Mouse (Mus musculus) liver, embryonic 13.5 days (tissue): ENCODE data around the gene Cdk14. TPM values are rescaled to one million over a fixed set of nuclear protein-coding genes. Genes with fewer than 3 reads are reported as not detected.

ENCODE experiments used
- ATAC-seq: fragments of 200-750 bp; cut with Nextera tagmentation; 2 replicates; pipeline ENCODE4 v1.8.0; 2017; ENCODE audit warnings: low read depth, mild to moderate bottlenecking, moderate number of reproducible peaks, moderate library complexity
- DNase-seq: peaks from one replicate; pipeline ENCODE4 v3.0.0; 2022
- H3K27ac ChIP-seq: fragments of 300-500 bp; sonication (generic); 2 replicates; pipeline ENCODE4 v1.5.1; 2015; ENCODE audit warnings: moderate library complexity, mild to moderate bottlenecking, inconsistent platforms
- H3K27me3 ChIP-seq: fragments of 300-500 bp; sonication (generic); 2 replicates; pipeline ENCODE4 v1.6.1; 2015; ENCODE audit warnings: mild to moderate bottlenecking, inconsistent platforms
- H3K36me3 ChIP-seq: fragments of 300-500 bp; sonication (generic); 2 replicates; pipeline ENCODE4 v1.6.1; 2015; ENCODE audit warnings: mild to moderate bottlenecking, inconsistent platforms
- H3K4me1 ChIP-seq: fragments of 300-500 bp; sonication (generic); replicated peaks from 2 replicates; pipeline ENCODE4 v1.6.1; 2015; ENCODE audit warnings: inconsistent platforms
- H3K4me2 ChIP-seq: fragments of 300-500 bp; sonication (generic); 2 replicates; pipeline ENCODE4 v1.6.1; 2015; ENCODE audit warnings: inconsistent platforms, mild to moderate bottlenecking, moderate library complexity
- H3K4me3 ChIP-seq: fragments of 300-500 bp; sonication (generic); replicated peaks from 2 replicates; pipeline ENCODE4 v1.5.1; 2015; ENCODE audit warnings: mild to moderate bottlenecking, inconsistent platforms
- H3K9ac ChIP-seq: fragments of 300-500 bp; sonication (generic); 2 replicates; pipeline ENCODE4 v1.6.1; 2015; ENCODE audit warnings: mild to moderate bottlenecking, inconsistent platforms
- H3K9me3 ChIP-seq: fragments of 300-500 bp; sonication (generic); replicated peaks from 2 replicates; pipeline ENCODE4 v1.6.1; 2016; ENCODE audit warnings: inconsistent platforms
- WGBS: fragments of 180-500 bp; shearing (Covaris S2); methylation state at CpG from one replicate; pipeline ENCODE4 v1.1.7; 2015; ENCODE audit not compliant: insufficient replicate concordance; 5-methylcytosine and 5-hydroxymethylcytosine counted together
- polyA plus RNA-seq: library from polyadenylated mRNA; unstranded; fragments of >200 nt; fragmentation: Nextera tagmentation; extraction: Ambion mirVana; gene quantifications from 2 replicates; pipeline ENCODE4 v1.2.1, GENCODE M21; 2015

Cdk14 gene
- polyA plus RNA-seq, 1 experiment from 2014 or later = 1.4 TPM

DNA sequence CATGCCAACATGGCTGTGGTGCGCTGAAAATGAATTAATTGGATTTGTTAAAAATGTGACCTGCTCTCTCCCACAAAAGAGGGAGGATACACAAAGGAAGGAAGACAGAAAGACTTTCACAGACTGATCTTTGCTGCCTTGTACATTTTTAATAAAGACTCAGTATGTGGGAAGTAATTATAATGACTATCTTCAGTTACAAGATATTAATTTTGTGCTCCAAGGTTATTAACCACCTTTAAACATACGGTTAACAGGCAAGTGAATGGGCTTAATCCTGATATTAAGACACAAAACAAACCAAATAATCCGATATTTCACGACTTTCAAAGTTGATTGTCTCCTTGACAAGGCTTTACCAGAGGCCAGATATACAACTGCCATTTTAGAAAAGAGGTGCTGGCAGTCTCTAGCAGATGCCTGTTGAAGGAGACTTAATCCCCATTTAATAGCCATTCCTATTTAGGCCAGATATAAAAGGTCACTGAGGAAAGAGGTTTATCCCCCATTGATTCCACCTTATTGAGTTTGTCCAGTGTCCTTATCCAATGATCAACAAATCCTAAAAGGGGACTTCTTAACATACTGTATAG lies 411.9 kb downstream of the Cdk14 start:
- WGBS = 61% methylated on average over 4 of the region's 4 CpGs
- no peak for ATAC-seq
- no peak overlapping the region for H3K9ac ChIP-seq

DNA sequence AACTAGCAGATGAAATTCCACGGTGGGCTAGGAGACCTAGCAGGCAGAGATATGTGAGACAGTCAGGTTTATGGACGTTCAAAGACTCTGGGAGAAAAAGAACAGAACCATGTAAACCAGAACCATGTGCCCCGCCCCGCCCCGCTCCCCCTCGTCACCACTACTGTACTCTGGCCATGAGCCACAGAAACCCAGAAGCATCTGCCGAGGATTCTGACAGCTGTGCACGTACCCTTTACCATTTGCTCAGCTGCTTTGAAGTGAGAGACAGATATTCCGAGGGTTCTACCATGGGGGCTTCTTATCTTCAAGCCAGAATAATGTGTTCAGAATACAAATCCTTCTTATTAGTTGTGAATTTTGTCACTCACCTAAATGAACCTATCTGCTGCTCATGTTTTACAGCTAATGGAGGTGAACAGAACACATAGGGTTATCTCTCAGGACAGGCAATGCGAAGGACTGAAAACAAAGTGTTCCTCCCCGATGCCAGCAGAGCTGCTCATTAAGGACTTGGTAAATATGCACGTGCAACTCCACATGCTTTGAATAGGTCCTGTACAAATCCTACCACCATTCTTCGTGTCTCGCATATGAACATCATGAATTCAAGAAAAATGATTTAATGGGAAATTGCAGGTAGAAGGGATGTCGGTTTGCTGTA lies 412.5 kb downstream of the Cdk14 start:
- Histone ChIP-seq H3K4me3 (no peak overlapping the region), H3K4me1 (no peaks in the 10 kb centered on the region), H3K27ac (no peak overlapping the region), H3K4me2 (no peak overlapping the region), H3K36me3 (no peaks in the 10 kb centered on the region), H3K27me3 (no peaks in the 10 kb centered on the region), H3K9me3 (no peaks in the 10 kb centered on the region), H3K9ac (no peak overlapping the region)
- no peak for DNase-seq
- 76% methylated on average over 15 of the region's 15 CpGs for WGBS
- no peak for ATAC-seq

More for the DNA sequence above, 411.9 kb downstream of the Cdk14 start:
- H3K4me3 ChIP-seq = no peak overlapping the region
- no peaks in the 10 kb centered on the region for H3K4me1 ChIP-seq
- no peaks in the 10 kb centered on the region for H3K9me3 ChIP-seq
- H3K27me3 ChIP-seq = no peaks in the 10 kb centered on the region
- no peaks in the 10 kb centered on the region for H3K36me3 ChIP-seq
- DNase-seq = no peak
- H3K27ac ChIP-seq = no peak overlapping the region
- no peak overlapping the region for H3K4me2 ChIP-seq

DNA sequence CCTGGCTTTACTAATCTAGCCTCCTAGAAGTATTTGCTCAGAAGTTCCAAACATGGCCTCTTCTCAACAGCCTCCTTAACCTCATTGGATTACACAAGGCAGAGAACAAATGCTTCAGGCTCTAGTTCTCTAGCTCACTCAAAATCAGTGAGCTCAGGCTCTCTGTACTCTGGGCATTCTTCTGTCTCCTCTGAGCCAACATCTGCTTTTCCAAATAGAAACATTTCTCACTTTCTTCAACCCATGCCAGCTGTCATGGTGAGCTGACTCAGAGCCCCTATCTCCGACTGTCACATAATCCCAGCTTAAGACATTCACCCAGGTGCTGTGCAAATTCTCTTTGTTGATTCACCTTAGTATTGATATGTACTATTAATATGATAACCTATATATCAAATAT lies 414.5 kb downstream of the Cdk14 start:
- no peak overlapping the region for H3K27ac ChIP-seq
- no peaks in the 10 kb centered on the region for H3K4me1 ChIP-seq
- DNase-seq = no peak
- 69% methylated on average over 1 of the region's 1 CpGs for WGBS
- H3K4me2 ChIP-seq = no peak overlapping the region
- no peaks in the 10 kb centered on the region for H3K36me3 ChIP-seq
- H3K9me3 ChIP-seq = no peaks in the 10 kb centered on the region
- H3K4me3 ChIP-seq = no peak overlapping the region
- no peak overlapping the region for H3K9ac ChIP-seq
- ATAC-seq = no peak
- H3K27me3 ChIP-seq = no peaks in the 10 kb centered on the region

DNA sequence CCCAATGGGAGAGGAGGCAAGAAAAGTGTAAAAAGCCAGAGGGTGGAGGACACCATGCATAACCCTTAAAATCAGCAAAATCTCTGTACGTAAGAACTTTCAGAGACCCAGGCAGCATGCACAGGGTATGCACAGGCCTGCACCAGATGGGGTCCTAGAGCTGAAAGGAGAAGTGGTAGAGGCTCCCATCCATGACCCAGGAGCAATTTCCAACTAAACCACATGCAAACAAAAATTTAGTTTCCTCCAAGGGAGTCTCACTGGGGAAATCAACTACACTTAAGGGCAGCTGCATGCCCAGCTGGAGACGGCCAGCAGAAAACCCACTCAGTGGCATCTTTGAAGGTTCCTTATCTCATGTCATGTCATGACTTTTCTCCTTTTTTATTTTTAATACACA lies 415.4 kb downstream of the Cdk14 start:
- Histone ChIP-seq H3K9ac (no peak overlapping the region), H3K36me3 (no peaks in the 10 kb centered on the region), H3K4me3 (no peak overlapping the region), H3K4me2 (no peak overlapping the region), H3K4me1 (no peaks in the 10 kb centered on the region), H3K27me3 (no peaks in the 10 kb centered on the region), H3K9me3 (no peaks in the 10 kb centered on the region), H3K27ac (no peak overlapping the region)
- ATAC-seq (no peak), DNase-seq (no peak)
- WGBS = 81% methylated on average over 2 of the region's 2 CpGs

DNA sequence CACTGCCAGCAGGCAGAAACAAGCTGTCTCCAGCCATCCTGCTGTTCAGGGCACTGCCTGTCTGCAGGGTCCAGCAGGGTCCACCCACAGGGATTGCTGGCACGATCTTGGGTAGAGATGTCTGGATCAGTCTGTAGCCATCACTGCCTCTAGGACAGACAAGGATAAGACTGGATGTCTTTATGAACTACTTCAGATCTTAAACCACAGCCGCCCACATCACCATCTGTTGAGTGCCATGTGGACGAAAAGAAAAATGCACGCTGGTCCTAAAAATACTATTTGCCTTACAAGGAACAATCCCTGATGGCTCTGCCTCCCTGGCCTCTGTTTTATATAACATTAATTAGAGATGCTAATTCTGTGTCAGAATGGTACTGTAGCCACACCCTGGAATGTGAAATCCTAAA lies 426.9 kb downstream of the Cdk14 start:
- no peak for ATAC-seq
- no peak for DNase-seq
- 71% methylated on average over 4 of the region's 4 CpGs for WGBS
- Histone ChIP-seq H3K27me3 (no peaks in the 10 kb centered on the region), H3K27ac (no peak overlapping the region), H3K9me3 (no peaks in the 10 kb centered on the region), H3K4me3 (no peak overlapping the region), H3K36me3 (no peaks in the 10 kb centered on the region), H3K4me1 (no peaks in the 10 kb centered on the region), H3K9ac (no peak overlapping the region), H3K4me2 (no peak overlapping the region)

DNA sequence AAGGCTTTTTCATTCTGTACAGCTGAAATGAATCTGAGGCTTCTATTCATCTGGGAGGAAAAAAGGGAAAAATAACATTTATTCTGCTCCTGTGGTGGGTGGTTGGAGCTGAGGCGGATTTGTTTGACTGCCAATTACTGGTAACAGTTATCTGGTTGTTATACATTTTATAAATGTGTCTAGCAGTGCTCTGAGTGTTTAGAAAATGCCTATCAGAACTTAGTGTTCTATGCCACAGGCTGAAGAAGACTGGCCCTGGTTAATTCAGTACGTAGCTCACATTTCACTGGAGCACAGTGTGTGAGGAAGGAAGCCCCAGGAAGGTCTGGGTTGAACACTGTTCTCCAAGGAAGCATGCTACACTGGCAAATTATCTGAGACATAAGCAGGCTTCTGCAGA lies 429.1 kb downstream of the Cdk14 start:
- no peak overlapping the region for H3K4me3 ChIP-seq
- H3K9ac ChIP-seq = no peak overlapping the region
- WGBS = 55% methylated on average over 2 of the region's 2 CpGs
- DNase-seq = no peak
- H3K36me3 ChIP-seq = no peaks in the 10 kb centered on the region
- no peaks in the 10 kb centered on the region for H3K4me1 ChIP-seq
- no peak overlapping the region for H3K4me2 ChIP-seq
- no peak for ATAC-seq
- H3K27me3 ChIP-seq = no peaks in the 10 kb centered on the region
- H3K9me3 ChIP-seq = no peaks in the 10 kb centered on the region
- no peak overlapping the region for H3K27ac ChIP-seq

DNA sequence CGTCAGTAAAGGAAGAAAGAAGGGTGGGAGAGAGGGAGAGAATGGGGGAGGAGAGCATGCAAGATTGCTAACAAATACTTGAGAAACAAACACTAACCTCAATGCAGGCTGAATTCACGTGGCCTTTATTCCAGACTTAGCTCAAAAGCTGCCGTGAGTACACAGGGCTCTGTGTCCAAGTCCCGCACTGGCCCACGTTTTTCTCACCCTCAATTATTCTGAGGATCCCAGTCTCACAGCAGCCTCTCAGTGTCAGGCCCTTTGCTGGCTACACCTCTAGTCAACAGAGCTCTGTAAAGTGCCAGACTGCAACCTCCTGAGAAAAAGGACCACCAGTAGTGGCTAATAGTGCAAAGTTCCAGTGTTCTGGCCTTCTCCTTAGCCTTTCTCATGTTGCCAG lies 429.9 kb downstream of the Cdk14 start:
- WGBS = 51% methylated on average over 5 of the region's 5 CpGs
- Histone ChIP-seq H3K9me3 (no peaks in the 10 kb centered on the region), H3K4me3 (no peak overlapping the region), H3K27ac (no peak overlapping the region), H3K4me2 (no peak overlapping the region), H3K36me3 (no peaks in the 10 kb centered on the region), H3K9ac (no peak overlapping the region), H3K27me3 (no peaks in the 10 kb centered on the region), H3K4me1 (no peaks in the 10 kb centered on the region)
- no peak for DNase-seq
- no peak for ATAC-seq

DNA sequence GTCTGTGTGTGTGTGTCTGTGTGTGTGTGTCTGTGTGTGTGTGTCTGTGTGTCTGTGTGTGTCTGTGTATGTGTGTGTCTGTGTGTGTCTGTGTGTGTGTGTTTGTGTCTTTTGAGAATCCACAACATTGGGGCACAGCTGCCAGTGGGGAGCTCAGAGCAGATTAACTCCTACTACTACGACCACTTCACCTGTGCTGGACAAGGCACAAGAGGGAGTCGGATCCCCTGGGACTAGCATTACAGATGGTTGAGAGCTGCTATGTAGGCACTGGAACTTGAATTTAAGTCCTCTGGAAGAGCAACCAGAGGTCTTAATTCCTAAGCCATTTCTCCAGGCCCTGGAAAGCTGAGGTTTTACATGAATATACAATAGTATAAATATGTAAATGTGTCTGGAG lies 433.9 kb downstream of the Cdk14 start:
- H3K36me3 ChIP-seq = no peaks in the 10 kb centered on the region
- H3K4me3 ChIP-seq = no peak overlapping the region
- H3K27ac ChIP-seq = no peak overlapping the region
- no peaks in the 10 kb centered on the region for H3K4me1 ChIP-seq
- DNase-seq (no peak), ATAC-seq (no peak)
- H3K9ac ChIP-seq = no peak overlapping the region
- no peaks in the 10 kb centered on the region for H3K27me3 ChIP-seq
- 66% methylated on average over 2 of the region's 2 CpGs for WGBS
- H3K9me3 ChIP-seq = no peaks in the 10 kb centered on the region
- no peak overlapping the region for H3K4me2 ChIP-seq

DNA sequence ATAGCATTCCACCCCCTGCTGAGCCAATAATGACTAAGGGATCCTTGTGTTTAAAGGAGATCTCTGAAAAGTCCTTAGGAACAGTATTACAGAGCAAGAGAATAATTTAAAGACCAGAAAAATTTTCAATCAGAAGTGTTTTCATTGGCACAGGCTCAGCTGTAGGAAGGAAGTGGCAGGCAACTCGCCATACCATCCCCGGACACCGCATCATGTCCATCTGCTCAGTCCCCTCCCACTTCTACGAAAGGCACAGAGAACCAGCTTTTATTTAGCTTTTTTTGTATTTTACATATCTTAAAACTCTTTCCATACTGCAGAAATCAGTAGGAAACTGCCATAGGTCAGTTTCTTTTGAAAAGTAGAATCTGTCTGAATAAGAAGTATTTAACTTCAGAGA lies 440.6 kb downstream of the Cdk14 start:
- H3K9ac ChIP-seq = no peak overlapping the region
- ATAC-seq (no peak), DNase-seq (no peak)
- WGBS = 74% methylated on average over 4 of the region's 4 CpGs
- no peaks in the 10 kb centered on the region for H3K36me3 ChIP-seq
- H3K27me3 ChIP-seq = no peaks in the 10 kb centered on the region
- H3K4me1 ChIP-seq = no peaks in the 10 kb centered on the region
- H3K4me2 ChIP-seq = no peak overlapping the region
- no peaks in the 10 kb centered on the region for H3K9me3 ChIP-seq
- H3K4me3 ChIP-seq = no peak overlapping the region
- H3K27ac ChIP-seq = no peak overlapping the region

DNA sequence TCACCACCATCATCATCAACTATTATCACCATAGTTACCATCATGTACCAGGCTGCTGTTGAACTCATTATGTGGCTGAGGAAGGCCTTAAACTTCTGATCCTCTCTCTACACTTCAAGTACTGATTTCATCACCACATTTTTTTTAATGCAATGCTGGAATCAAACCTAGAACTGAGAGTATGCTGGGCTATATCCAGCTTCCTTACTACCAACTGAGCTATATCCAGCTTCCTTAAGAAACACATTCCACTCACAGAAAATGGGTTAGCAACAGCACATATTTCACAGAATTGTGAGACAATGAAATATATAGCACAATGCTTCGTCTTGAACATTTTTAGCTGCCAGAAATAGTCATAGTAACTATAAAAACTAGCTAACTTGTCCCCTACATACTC lies 446.7 kb downstream of the Cdk14 start:
- Histone ChIP-seq H3K4me2 (no peak overlapping the region), H3K27ac (no peak overlapping the region), H3K4me1 (no peaks in the 10 kb centered on the region), H3K36me3 (no peaks in the 10 kb centered on the region), H3K9ac (no peak overlapping the region), H3K9me3 (no peaks in the 10 kb centered on the region), H3K4me3 (no peak overlapping the region), H3K27me3 (no peaks in the 10 kb centered on the region)
- ATAC-seq (no peak), DNase-seq (no peak)
- WGBS = 44% methylated on average over 1 of the region's 1 CpGs

DNA sequence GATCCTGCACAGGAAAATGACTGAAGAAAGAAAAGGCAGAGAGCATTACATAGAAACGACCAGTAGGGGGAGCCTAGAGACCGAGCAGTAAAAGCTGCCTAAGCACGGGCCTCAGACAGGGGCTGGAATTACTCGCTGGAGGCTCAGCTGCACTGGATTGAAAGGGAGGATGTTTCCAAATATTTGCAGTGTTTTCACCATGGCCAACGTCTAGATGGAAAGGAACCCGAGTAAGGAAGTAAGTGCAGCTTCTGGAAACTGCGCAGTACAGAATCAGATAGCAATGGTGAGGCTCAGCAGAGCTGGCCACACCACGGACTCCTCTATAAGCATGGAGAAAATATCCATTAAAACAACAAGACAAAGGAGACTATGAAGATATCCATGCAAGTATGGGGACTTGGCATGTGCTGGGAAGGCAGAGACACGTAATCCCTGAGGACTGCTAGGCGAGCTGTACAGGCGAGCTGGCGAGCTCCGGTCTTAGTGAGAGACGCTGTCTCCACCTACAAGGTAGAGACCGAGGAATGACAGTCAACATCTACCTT lies 458.0 kb downstream of the Cdk14 start:
- no peaks in the 10 kb centered on the region for H3K27me3 ChIP-seq
- no peaks in the 10 kb centered on the region for H3K4me1 ChIP-seq
- DNase-seq = peak; percentile 3
- no peak overlapping the region for H3K9ac ChIP-seq
- H3K27ac ChIP-seq = no peak overlapping the region
- no peak overlapping the region for H3K4me2 ChIP-seq
- H3K36me3 ChIP-seq = no peaks in the 10 kb centered on the region
- no peaks in the 10 kb centered on the region for H3K9me3 ChIP-seq
- no peak overlapping the region for H3K4me3 ChIP-seq
- WGBS = 49% methylated on average over 15 of the region's 15 CpGs
- ATAC-seq = peak; percentile 50; the same call in 1 of the 2 replicates

DNA sequence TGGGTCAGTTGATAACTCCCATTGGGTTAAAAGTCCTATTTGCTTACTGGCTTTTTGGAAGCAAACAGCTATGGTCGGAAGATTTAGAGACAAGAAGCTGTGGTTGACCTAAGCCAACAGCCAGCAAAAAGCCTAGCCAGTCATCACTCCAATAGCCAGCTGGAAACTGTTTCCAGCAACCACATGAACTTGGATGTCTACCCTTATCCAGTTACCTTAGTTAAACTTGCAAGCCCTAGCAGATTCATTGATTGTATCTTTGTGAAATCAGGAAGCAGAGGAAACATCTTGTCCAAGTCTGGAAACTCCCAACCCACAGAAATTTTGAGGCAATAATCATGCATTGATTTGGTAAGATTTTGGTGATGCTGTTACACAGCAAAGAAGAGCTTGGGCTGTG lies 458.5 kb downstream of the Cdk14 start:
- no peaks in the 10 kb centered on the region for H3K36me3 ChIP-seq
- no peaks in the 10 kb centered on the region for H3K9me3 ChIP-seq
- no peak overlapping the region for H3K4me2 ChIP-seq
- no peak overlapping the region for H3K27ac ChIP-seq
- H3K27me3 ChIP-seq = no peaks in the 10 kb centered on the region
- ATAC-seq (no peak), DNase-seq (no peak)
- no peaks in the 10 kb centered on the region for H3K4me1 ChIP-seq
- H3K4me3 ChIP-seq = no peak overlapping the region
- WGBS = 77% methylated on average over 1 of the region's 1 CpGs
- no peak overlapping the region for H3K9ac ChIP-seq
